Mouse (Mus musculus) central nervous system, embryonic 11.5 days (tissue): ENCODE results near the gene 2700097O09Rik. TPM values are rescaled to one million over a fixed set of nuclear protein-coding genes. Genes with fewer than 3 reads are reported as not detected.

Source experiments
- polyA plus RNA-seq: library from polyadenylated mRNA; depleted of rRNA; stranded (reverse); fragments of >200 nt; gene quantifications from 2 replicates; pipeline ENCODE4 v1.2.3, GENCODE M21; 2012; rRNA removed

Gene 2700097O09Rik
- polyA plus RNA-seq: 20.4 and 33.0 TPM in 2 replicates

DNA sequence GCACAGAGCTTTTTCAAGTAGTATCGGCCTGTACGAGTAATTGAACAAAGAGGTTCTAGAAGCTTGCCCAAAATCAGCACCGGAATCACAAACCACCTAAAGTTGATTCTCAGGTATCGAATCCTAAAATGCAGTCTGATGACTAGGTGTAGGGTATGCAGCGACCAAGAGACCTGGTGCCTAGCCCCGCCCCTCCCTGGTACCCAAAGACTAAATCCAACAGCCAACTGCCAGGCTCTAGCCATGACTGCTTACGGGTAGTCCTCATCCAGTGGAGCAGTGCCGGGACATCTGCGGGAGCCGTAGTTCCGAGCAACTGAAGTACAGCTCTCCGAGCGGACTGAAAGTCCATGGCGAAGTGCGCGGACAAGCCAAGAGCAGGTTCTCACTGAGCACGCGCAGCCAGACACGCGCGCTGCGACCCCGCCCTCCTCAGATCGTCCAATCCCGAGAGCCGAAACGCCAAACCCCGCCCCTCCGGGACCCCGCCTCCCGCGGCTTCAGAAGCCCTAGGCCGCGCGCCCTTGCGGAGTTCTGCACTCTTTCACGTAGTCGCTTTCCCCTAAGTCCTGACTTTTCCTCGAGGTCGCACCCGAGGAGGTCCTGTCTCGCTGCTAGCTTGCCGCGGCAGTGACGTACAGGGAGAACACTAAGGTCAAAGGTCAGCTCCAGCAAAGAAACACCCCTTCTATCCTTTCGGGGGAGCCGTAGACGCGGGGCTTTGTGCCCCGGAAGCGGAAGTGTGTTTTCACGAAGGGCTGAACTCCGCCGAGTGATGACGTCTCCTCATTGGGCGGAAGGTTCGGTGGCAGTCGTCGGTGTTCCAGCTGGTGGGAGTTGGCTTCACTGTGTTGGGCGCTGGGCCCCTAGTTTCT, at the start of gene 2700097O09Rik, which contains the start of gene Srp54a:
Gene 2700097O09Rik (minus strand): TSS at position 385 of the 875 bp plus-strand sequence.
Gene Srp54a (plus strand): TSS at position 537 of the 875 bp plus-strand sequence.

GRCm38 (mm10) chr12:55124242-55124641, 44.3 kb upstream of the 2700097O09Rik start, which contains the start of gene Fam177a:
TSS of gene Fam177a (plus strand) at chr12:55124469.

GRCm38 (mm10) chr12:55013626-55014398, 66.1 kb downstream of the 2700097O09Rik start, which contains the start of gene Baz1a:
TSS of gene Baz1a (minus strand) at chr12:55014348.

Other genes with a start within 250 kb of the 2700097O09Rik start
- gene Cfl2, start 217.2 kb downstream of the 2700097O09Rik start, polyA plus RNA-seq: 58.3 and 86.6 TPM in 2 replicates
- gene Gm20403, start 93.6 kb downstream of the 2700097O09Rik start, polyA plus RNA-seq: not detected in 2 replicates
- 24.1 and 37.6 TPM in 2 replicates for gene Baz1a, start 65.8 kb downstream of the 2700097O09Rik start, polyA plus RNA-seq
- gene Srp54a, start 152 bp upstream of the 2700097O09Rik start, polyA plus RNA-seq: 69.2 and 75.8 TPM in 2 replicates
- 7.0 and 9.5 TPM in 2 replicates for gene Fam177a, start 44.4 kb upstream of the 2700097O09Rik start, polyA plus RNA-seq
- 34.5 and 38.2 TPM in 2 replicates for gene Srp54b, start 75.0 kb upstream of the 2700097O09Rik start, polyA plus RNA-seq
- gene 1700047I17Rik2, start 119.5 kb upstream of the 2700097O09Rik start, polyA plus RNA-seq: not detected in 2 replicates
- gene Srp54c, start 150.1 kb upstream of the 2700097O09Rik start, polyA plus RNA-seq: 38.5 and 55.4 TPM in 2 replicates
- gene 1110008L16Rik, start 219.5 kb upstream of the 2700097O09Rik start, polyA plus RNA-seq: 11.7 and 13.2 TPM in 2 replicates
- 16.1 and 24.6 TPM in 2 replicates for gene Ppp2r3c, start 222.9 kb upstream of the 2700097O09Rik start, polyA plus RNA-seq